Mouse (Mus musculus) E14TG2a.4 (cell line): ENCODE results near the gene Iscu.
"Not testable (repeated sequence)": the region's sequence is repeated elsewhere in the genome, so short reads cannot be mapped to it uniquely, and the experiment has no call there.

Source experiments
- H3K27me3 ChIP-seq: 2 replicates; pipeline ENCODE4 v1.6.1; 2014; ENCODE audit warnings: low read length, control low read depth; ENCODE audit not compliant: insufficient read depth
- H3K36me3 ChIP-seq: 2 replicates; pipeline ENCODE4 v1.6.1; 2014; ENCODE audit warnings: low read length, control low read depth; ENCODE audit not compliant: insufficient read depth
- H3K4me1 ChIP-seq: replicated peaks from 2 replicates; pipeline ENCODE4 v1.6.1; 2014; ENCODE audit warnings: low read depth, low read length, control low read depth
- H3K4me3 ChIP-seq: replicated peaks from 2 replicates; pipeline ENCODE4 v1.5.1; 2014; ENCODE audit warnings: mild to moderate bottlenecking, low read length
- H3K9me3 ChIP-seq: 2 replicates; pipeline ENCODE4 v1.6.1; 2014; ENCODE audit warnings: low read length, control low read depth
- CTCF ChIP-seq: conservative IDR thresholded peaks from 2 replicates; pipeline ENCODE4 v1.5.1; 2014; ENCODE audit warnings: low read length
- NANOG ChIP-seq: IDR thresholded peaks from 2 replicates; pipeline ENCODE4 v1.6.1; 2014; ENCODE audit warnings: borderline replicate concordance, low read length, mixed read lengths
- POU5F1 ChIP-seq: IDR thresholded peaks from 2 replicates; pipeline ENCODE4 v1.6.1; 2014; ENCODE audit warnings: low read length, borderline replicate concordance

Gene Iscu

GRCm38 (mm10) chr5:113779569-113779968 lies 7.0 kb downstream of the Iscu start:
- H3K36me3 ChIP-seq: peaks cover 47% of the 10 kb centered on the region
- H3K4me3 ChIP-seq: no peak overlapping the region
- peaks cover 14% of the 10 kb centered on the region for H3K27me3 ChIP-seq
- H3K9me3 ChIP-seq: no peaks in the 10 kb centered on the region
- H3K4me1 ChIP-seq: peaks cover 34% of the 10 kb centered on the region
- TF ChIP-seq POU5F1: no peak
- no peak for TF ChIP-seq CTCF
- no peak for TF ChIP-seq NANOG

GRCm38 (mm10) chr5:113780082-113780752 lies 7.7 kb downstream of the Iscu start:
- Histone ChIP-seq H3K27me3 (peaks cover 14% of the 10 kb centered on the region), H3K9me3 (no peaks in the 10 kb centered on the region), H3K4me3 (no peak overlapping the region), H3K4me1 (peaks cover 39% of the 10 kb centered on the region), H3K36me3 (peaks cover 41% of the 10 kb centered on the region)
- no peak for TF ChIP-seq CTCF
- no peak for TF ChIP-seq POU5F1
- TF ChIP-seq NANOG: no peak

- Histone ChIP-seq H3K4me3 (no peak overlapping the region), H3K36me3 (peaks cover 35% of the 10 kb centered on the region), H3K4me1 (peaks cover 39% of the 10 kb centered on the region), H3K27me3 (peaks cover 14% of the 10 kb centered on the region), H3K9me3 (no peaks in the 10 kb centered on the region)
- TF ChIP-seq NANOG (no peak), POU5F1 (no peak), CTCF (no peak)
Measured at GRCm38 (mm10) chr5:113780763-113781162, 8.2 kb downstream of the Iscu start.

- peaks cover 14% of the 10 kb centered on the region for H3K27me3 ChIP-seq
- H3K9me3 ChIP-seq: no peaks in the 10 kb centered on the region
- peaks cover 30% of the 10 kb centered on the region for H3K36me3 ChIP-seq
- no peak for TF ChIP-seq CTCF
- H3K4me1 ChIP-seq: peaks cover 36% of the 10 kb centered on the region
- H3K4me3 ChIP-seq: no peak overlapping the region
Measured at GRCm38 (mm10) chr5:113781254-113781653, 8.7 kb downstream of the Iscu start.

GRCm38 (mm10) chr5:113781875-113782274 lies 9.3 kb downstream of the Iscu start:
- peaks cover 18% of the 10 kb centered on the region for H3K27me3 ChIP-seq
- H3K36me3 ChIP-seq: peaks cover 24% of the 10 kb centered on the region
- no peaks in the 10 kb centered on the region for H3K9me3 ChIP-seq
- no peak for TF ChIP-seq POU5F1
- no peak for TF ChIP-seq NANOG
- no peak for TF ChIP-seq CTCF
- peaks cover 29% of the 10 kb centered on the region for H3K4me1 ChIP-seq
- H3K4me3 ChIP-seq: no peak overlapping the region

GRCm38 (mm10) chr5:113782624-113783023 lies 10.1 kb downstream of the Iscu start:
- TF ChIP-seq NANOG (no peak), POU5F1 (no peak), CTCF (no peak)
- peaks cover 26% of the 10 kb centered on the region for H3K4me1 ChIP-seq

GRCm38 (mm10) chr5:113783581-113784001 lies 11.0 kb downstream of the Iscu start:
- TF ChIP-seq POU5F1: no peak
- TF ChIP-seq NANOG: no peak
- no peak for TF ChIP-seq CTCF
- peaks cover 8% of the 10 kb centered on the region for H3K36me3 ChIP-seq
- H3K9me3 ChIP-seq: no peaks in the 10 kb centered on the region

More at GRCm38 (mm10) chr5:113782624-113783023, 10.1 kb downstream of the Iscu start:
- peaks cover 17% of the 10 kb centered on the region for H3K36me3 ChIP-seq
- peaks cover 21% of the 10 kb centered on the region for H3K27me3 ChIP-seq
- H3K4me3 ChIP-seq: no peak overlapping the region
- no peaks in the 10 kb centered on the region for H3K9me3 ChIP-seq

GRCm38 (mm10) chr5:113784104-113784503 lies 11.6 kb downstream of the Iscu start:
- not testable (repeated sequence) for H3K9me3 ChIP-seq, H3K36me3 ChIP-seq
- peaks cover 29% of the 10 kb centered on the region for H3K4me1 ChIP-seq
- H3K27me3 ChIP-seq: peaks cover 21% of the 10 kb centered on the region
- peak overlapping the region; percentile 49; the same call in 1 of the 2 replicates for H3K4me3 ChIP-seq

More at GRCm38 (mm10) chr5:113783581-113784001, 11.0 kb downstream of the Iscu start:
- H3K27me3 ChIP-seq: peaks cover 21% of the 10 kb centered on the region
- peak overlapping the region; percentile 49 for H3K4me3 ChIP-seq
- H3K4me1 ChIP-seq: peaks cover 29% of the 10 kb centered on the region

GRCm38 (mm10) chr5:113786985-113787384 lies 14.4 kb downstream of the Iscu start:
- no peak for TF ChIP-seq NANOG
- no peak for TF ChIP-seq CTCF
- TF ChIP-seq POU5F1: no peak
- Histone ChIP-seq H3K27me3 (peaks cover 21% of the 10 kb centered on the region), H3K4me3 (no peak overlapping the region), H3K36me3 (no peaks in the 10 kb centered on the region), H3K4me1 (peaks cover 41% of the 10 kb centered on the region), H3K9me3 (no peaks in the 10 kb centered on the region)
